ENCODE assay signal across 8 mouse cellular contexts in genomic region chr5:101664945-101665615, GRCm38 (mm10). TPM values are rescaled to one million over a fixed set of nuclear protein-coding genes. Genes with fewer than 3 reads are reported as not detected.
DNase-seq lines count a peak whose midpoint lies in the region; ATAC-seq and TF ChIP-seq lines count a peak whose summit lies in the region.

Gene Nkx6-1 (minus strand): TSS chr5:101664996.

- H3K27me3 ChIP-seq in heart, embryonic 11.5 days (ENCODE audit: control insufficient read depth, insufficient read depth, low read length) = peaks cover 87% of the 10 kb centered on the region
- H3K27me3 ChIP-seq in kidney, embryonic 14.5 days (ENCODE audit: control insufficient read depth, insufficient read depth, low read length) = peaks cover 91% of the 10 kb centered on the region

- H3K9ac ChIP-seq in heart, embryonic 11.5 days (ENCODE audit: low read depth, low read length) = peak within 1 kb of the TSS; percentile 23; the same call in 1 of the 2 replicates
- H3K9ac ChIP-seq in kidney, embryonic 14.5 days (ENCODE audit: low read depth, low read length) = peak within 1 kb of the TSS; percentile 51

- no peak within 1 kb of the TSS for H3K27ac ChIP-seq in layer of hippocampus, adult 2 months
- H3K27ac ChIP-seq in heart, embryonic 11.5 days (ENCODE audit: low read depth, low read length) = no peak within 1 kb of the TSS
- H3K27ac ChIP-seq in kidney, embryonic 14.5 days (ENCODE audit: low read depth, low read length) = no peak within 1 kb of the TSS

- peak within 1 kb of the TSS; percentile 74 for H3K4me2 ChIP-seq in heart, embryonic 11.5 days
- peak within 1 kb of the TSS; percentile 69 for H3K4me2 ChIP-seq in kidney, embryonic 14.5 days (replicated peaks; ENCODE audit: low read depth, low read length)

- no peaks in the 10 kb centered on the region for H3K9me3 ChIP-seq in heart, embryonic 11.5 days (replicated peaks; ENCODE audit: control insufficient read depth, low read length)
- no peaks in the 10 kb centered on the region for H3K9me3 ChIP-seq in kidney, embryonic 14.5 days (ENCODE audit: control insufficient read depth, low read length)

- no peaks in the 10 kb centered on the region for H3K36me3 ChIP-seq in heart, embryonic 11.5 days (ENCODE audit: control insufficient read depth, insufficient read depth, low read length)
- no peaks in the 10 kb centered on the region for H3K36me3 ChIP-seq in kidney, embryonic 14.5 days (ENCODE audit: control insufficient read depth, insufficient read depth, low read length)

- ATAC-seq in heart, embryonic 11.5 days (replicated peaks; ENCODE audit: insufficient number of reproducible peaks, low FRiP score, low TSS enrichment) = peak; percentile 93
- ATAC-seq in kidney, embryonic 14.5 days (ENCODE audit: low FRiP score, low TSS enrichment) = peak; percentile 97

- under 1% methylated on average over 38 of the region's 39 CpGs for WGBS in heart, embryonic 11.5 days (ENCODE audit: insufficient replicate concordance)
- WGBS in kidney, embryonic 14.5 days = under 1% methylated on average over 36 of the region's 39 CpGs

- H3K4me1 ChIP-seq in heart, embryonic 11.5 days (ENCODE audit: control insufficient read depth, insufficient read depth, low read length) = peaks cover 13% of the 10 kb centered on the region
- H3K4me1 ChIP-seq in kidney, embryonic 14.5 days (ENCODE audit: control insufficient read depth, insufficient read depth, low read length) = peaks cover 25% of the 10 kb centered on the region

- TF ChIP-seq CTCF in layer of hippocampus, adult 2 months (conservative IDR thresholded peaks at IDR 0.05) = no peak

- no peak for DNase-seq in layer of hippocampus, adult 2 months (ENCODE audit: low spot score in 2 of 2)
- DNase-seq in layer of hippocampus, adult 11-12 months (ENCODE audit: low spot score) = no peak
- peak; percentile 95 for DNase-seq in embryo, embryonic 9.5 days (ENCODE audit: extremely low spot score)
- peak; percentile 76 for DNase-seq in lung, postnatal 10 days
- peak; percentile 45 for DNase-seq in skeletal muscle tissue, adult 2 months (ENCODE audit: low read depth, low spot score)
- DNase-seq in cerebellum, postnatal 36 days = no peak

- H3K4me3 ChIP-seq in layer of hippocampus, adult 2 months = peak within 1 kb of the TSS; percentile 31; the same call in 1 of the 2 replicates
- H3K4me3 ChIP-seq in heart, embryonic 11.5 days (ENCODE audit: low read depth, low read length) = peak within 1 kb of the TSS; percentile 49
- H3K4me3 ChIP-seq in kidney, embryonic 14.5 days (ENCODE audit: low read length) = peak within 1 kb of the TSS; percentile 37

RNA-seq across cellular contexts. Expression of gene Nkx6-1, which starts in this region (rescaled TPM):
- total RNA-seq in layer of hippocampus, adult 2 months (2021) = under 1 TPM; 0.25 to 0.56 TPM
- 0.07 and 0.29 TPM in 2 replicates for polyA plus RNA-seq in heart, embryonic 11.5 days (2014; fragmentation: Nextera tagmentation; extraction: Ambion mirVana)
- polyA plus RNA-seq in kidney, embryonic 14.5 days (2014; fragmentation: Nextera tagmentation; extraction: Ambion mirVana) = 0.70 and 0.86 TPM in 2 replicates

Comparison
In these comparisons a context has a peak if more than half of its experiments do, and no peak if none do; other contexts are left out.
1. Peak in ATAC-seq, H3K4me3 ChIP-seq, H3K9ac ChIP-seq and H3K4me2 ChIP-seq in heart, embryonic 11.5 days; RNA of the gene not detected or under 1 TPM.
2. Peak in ATAC-seq, H3K4me3 ChIP-seq, H3K9ac ChIP-seq and H3K4me2 ChIP-seq in kidney, embryonic 14.5 days; RNA of the gene not detected or under 1 TPM.
3. DNase-seq: peak in embryo, embryonic 9.5 days (single experiment), lung, postnatal 10 days (single experiment) and skeletal muscle tissue, adult 2 months (single experiment); none in layer of hippocampus, adult 2 months (0 of 2), layer of hippocampus, adult 11-12 months (single experiment) and cerebellum, postnatal 36 days (0 of 2).
4. Peak in every context shown above with its lines, with median percentiles within 50 percentile points of each other: H3K4me3 ChIP-seq.